Mouse (Mus musculus) heart, postnatal 36 days (tissue): ENCODE measurements at regions not wholly inside any gene's neighbourhood (a gene's known extent, or its start where the extent isn't known, plus 50 kb on each side); places are given as distances from the start of the nearest gene placed in this dataset.

Experiments used
- DNase-seq, 2 experiments: peaks; one replicate each; pipeline ENCODE4 v3.0.0; 2021 to 2022
- intact Hi-C: fragments of 180-260 bp; cut with DNase I; formaldehyde crosslinking; loops from one replicate; pipeline ENCODE4 v1.15.1; 2025

GRCm38 (mm10) chr8:92071305-92072253 lies 269.7 kb upstream of the Irx3 start:
- intact Hi-C loops: no loop called here
- no peak for DNase-seq

DNA sequence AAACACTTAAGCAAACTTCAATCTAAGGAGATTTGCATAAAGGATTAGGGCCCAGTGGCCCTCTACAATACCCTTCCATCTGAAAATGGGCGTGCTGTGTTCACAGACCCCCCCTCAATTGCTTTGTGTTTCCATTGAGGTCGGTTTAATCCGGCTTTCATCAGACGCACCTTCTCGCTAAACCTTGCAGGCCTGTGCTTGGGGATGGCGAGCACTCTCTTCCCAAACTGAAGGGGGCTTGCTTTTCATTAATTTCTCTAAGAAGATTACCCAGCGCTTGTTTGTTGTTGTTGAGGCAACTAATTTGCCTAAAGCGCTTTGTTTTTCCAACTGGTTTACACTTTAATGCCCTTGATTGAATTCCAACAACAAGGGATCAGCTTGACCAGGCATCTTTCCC lies 268.8 kb upstream of the Irx3 start:
- no peak for DNase-seq
- intact Hi-C loops: no loop called here

DNA sequence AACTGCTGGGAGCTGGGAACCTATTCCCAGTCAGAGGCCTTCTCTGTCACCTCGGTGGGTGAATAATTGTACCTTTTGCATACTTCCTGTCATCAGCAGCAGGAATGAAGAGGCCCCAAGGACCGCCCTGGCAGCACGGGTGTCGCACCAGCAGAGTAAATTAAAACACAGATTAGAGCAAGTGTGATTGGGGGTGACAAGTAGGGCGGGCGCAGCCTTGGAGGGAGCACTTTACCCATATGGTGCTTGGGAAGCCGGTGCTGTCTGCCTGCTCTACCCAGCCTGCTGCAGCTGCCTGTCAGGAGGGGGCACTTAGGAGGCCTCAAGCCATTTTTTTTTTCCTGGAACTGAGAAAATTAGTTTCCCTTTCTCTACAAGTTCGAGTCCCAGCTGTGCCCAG lies 264.6 kb upstream of the Irx3 start:
- intact Hi-C loops: loop anchor here (5.0 kb wide), 1 partner anchor 269 kb away; no protein-coding TSS in a partner anchor
- no peak for DNase-seq

- no peak for DNase-seq
- intact Hi-C loops: loop anchor here (5.0 kb wide), 1 partner anchor 268 kb away; no protein-coding TSS in a partner anchor
These were observed 263.8 kb upstream of the Irx3 start for GRCm38 (mm10) chr8:92065554-92066239.

DNA sequence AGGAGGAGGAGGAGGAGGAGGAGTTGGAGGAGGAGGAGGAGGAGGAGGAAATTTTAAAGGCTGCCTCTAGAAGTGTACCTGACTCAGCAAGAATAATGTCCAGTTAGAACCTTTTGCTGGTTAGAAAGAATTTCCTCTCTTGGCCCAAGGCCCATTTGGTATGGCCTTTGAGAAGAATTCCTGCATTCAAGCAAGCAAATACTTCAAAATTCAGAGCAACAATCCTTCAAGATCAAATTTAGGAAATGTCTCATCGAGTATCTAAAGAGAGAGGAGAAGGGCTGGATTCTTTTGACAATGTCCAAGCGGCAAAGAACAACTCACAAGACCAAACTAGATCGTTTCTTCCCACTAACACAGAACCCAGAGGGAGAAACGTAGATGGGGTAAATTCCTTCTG lies 263.1 kb upstream of the Irx3 start:
- no peak for DNase-seq
- intact Hi-C loops: loop anchor here (5.0 kb wide), 1 partner anchor 268 kb away; no protein-coding TSS in a partner anchor

- intact Hi-C loops: no loop called here
- no peak for DNase-seq
These were observed 262.4 kb upstream of the Irx3 start for GRCm38 (mm10) chr8:92064175-92064821.

- DNase-seq: no peak
- intact Hi-C loops: no loop called here
These were observed 261.5 kb upstream of the Irx3 start for GRCm38 (mm10) chr8:92063333-92063732.

DNA sequence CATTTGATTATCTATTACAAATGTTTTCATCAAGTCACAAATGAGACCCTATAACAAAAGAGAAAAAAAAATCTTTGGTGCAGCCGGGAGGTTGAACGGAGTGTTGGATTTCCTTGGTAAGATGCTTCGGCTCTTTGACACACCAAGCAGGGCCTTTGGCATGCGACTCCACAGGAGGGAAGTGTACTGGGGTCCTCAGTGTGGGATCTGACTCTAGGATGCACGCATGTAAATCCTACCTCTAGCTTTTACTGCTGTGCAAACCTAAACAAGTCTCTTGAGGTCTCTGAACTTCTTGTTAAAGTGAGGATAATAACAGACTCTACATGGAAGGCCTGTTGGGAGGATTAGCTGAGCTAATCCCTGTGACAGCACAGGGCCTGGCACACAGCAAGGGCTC lies 257.6 kb upstream of the Irx3 start:
- intact Hi-C loops: no loop called here
- no peak for DNase-seq

DNA sequence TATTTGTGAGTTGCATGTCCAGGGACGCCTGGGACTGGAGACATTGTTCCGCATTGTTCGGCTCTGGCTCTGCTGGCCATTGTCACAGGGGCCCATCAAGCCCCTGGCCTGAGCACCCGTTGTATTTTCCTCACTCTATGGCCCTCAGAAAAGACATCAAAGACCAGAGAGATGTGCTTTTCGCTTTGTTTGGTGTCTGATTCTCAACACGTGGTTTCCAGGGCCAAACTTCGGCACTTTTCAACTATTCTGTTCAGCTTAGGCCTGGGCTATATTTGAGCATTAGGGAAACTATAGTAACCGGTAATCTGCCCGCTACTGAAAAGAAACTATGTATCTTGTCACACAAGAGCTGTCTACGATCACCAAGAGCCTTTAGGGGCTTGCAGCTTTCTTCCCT lies 257.1 kb upstream of the Irx3 start:
- no peak for DNase-seq
- intact Hi-C loops: no loop called here

- no peak for DNase-seq
- intact Hi-C loops: no loop called here
These were observed 256.0 kb upstream of the Irx3 start for GRCm38 (mm10) chr8:92057857-92058256.

DNA sequence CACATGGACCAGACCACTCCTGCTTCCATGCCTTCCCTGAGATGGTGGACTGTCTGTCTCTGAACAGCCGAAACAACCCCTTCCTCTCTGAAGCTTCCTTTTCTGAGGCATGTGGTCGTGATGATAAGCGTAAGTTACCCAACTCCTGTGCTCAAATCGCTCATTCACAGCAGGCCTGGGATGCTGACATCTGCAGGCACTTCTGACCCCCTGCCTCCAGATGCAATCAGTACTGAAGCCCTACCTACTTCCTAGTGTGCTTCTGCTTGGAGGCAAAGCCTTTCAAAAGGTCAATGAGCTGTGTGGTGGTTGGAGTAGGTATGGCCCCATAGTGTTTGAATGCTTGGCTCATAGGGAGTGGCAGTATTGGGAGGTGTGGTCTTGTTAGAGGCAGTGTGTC lies 253.7 kb upstream of the Irx3 start:
- no peak for DNase-seq
- intact Hi-C loops: no loop called here

GRCm38 (mm10) chr8:92044695-92045094 lies 242.8 kb upstream of the Irx3 start:
- DNase-seq: no peak
- intact Hi-C loops: no loop called here

- intact Hi-C loops: no loop called here
- DNase-seq: no peak
These were observed 241.1 kb upstream of the Irx3 start for GRCm38 (mm10) chr8:92042951-92043350.

GRCm38 (mm10) chr8:92029954-92030353 lies 228.1 kb upstream of the Irx3 start:
- intact Hi-C loops: no loop called here
- DNase-seq: no peak

GRCm38 (mm10) chr8:92029516-92029915 lies 227.6 kb upstream of the Irx3 start:
- intact Hi-C loops: no loop called here
- DNase-seq: no peak

DNA sequence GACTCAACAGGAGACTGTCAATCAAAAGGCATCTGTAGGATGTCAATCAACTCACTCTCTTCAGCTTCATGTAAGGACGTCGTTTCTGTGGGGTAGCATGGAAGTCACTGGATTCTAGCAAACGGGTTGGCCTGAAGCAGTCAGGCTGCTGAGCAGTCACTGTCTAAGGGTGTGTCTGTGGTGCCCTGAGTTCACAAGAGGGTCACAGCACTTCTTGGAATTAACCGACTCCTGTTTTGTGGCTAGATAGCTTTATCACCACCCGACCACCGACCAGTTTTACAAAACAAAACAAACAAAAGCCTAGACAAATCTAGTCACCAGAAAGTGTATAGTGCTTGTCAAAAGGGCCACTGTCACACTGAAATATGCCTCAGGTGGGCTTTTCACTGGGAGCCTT lies 226.4 kb upstream of the Irx3 start:
- no peak for DNase-seq
- intact Hi-C loops: no loop called here

GRCm38 (mm10) chr8:92024133-92024532 lies 222.3 kb upstream of the Irx3 start:
- intact Hi-C loops: no loop called here
- DNase-seq: no peak

GRCm38 (mm10) chr8:92021521-92021920 lies 219.7 kb upstream of the Irx3 start:
- intact Hi-C loops: no loop called here
- no peak for DNase-seq

DNA sequence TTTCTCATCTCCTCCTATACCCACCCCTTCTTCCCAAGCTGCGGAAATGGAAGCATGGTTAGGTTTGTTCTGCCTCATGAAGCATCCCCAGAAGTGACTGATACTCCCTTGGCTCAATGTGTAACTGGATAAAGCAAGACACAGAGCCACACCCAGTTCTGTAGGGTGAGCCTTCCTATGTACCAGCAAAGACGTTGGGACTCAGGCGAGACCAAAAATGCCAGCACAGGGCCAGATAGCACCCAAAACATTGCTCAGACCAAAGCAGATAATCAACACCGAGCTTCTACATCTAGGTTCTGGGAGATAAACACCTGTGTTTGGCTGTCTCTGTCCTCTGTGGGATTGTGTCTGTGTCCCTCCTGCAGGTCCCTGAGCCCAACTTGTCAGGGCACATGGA lies 212.8 kb upstream of the Irx3 start:
- no peak for DNase-seq
- intact Hi-C loops: loop anchor here (5.0 kb wide), 1 partner anchor 212 kb away; the partner anchor contains the start of gene Irx3

DNA sequence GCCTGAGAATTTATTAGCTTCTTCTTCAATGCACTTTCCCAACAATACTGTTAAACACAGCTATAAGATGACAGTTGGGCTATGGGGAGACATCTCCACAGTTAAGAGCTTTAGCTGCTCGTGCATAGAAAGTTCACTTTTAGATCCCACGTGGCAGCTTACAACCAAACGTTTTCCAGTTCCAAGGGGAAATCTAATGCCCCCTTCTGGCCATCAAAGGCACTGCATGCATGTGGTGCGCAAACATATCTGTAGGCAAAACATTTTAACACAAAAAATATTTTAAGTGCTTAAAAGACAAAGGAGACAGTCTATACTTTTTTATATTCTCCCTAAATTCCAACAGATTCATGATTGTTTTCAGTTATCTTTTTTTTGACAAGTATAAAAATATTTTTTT lies 211.3 kb upstream of the Irx3 start:
- intact Hi-C loops: loop anchor here (5.0 kb wide), 1 partner anchor 211 kb away; the partner anchor contains the start of gene Irx3
- no peak for DNase-seq

- intact Hi-C loops: loop anchor here (5.0 kb wide), 1 partner anchor 208 kb away; the partner anchor contains the start of gene Irx3
- DNase-seq: no peak
These were observed 208.5 kb upstream of the Irx3 start for GRCm38 (mm10) chr8:92010412-92010811.
